Mouse (Mus musculus) cerebellum, postnatal 14 days (tissue): Measurements from ENCODE around the gene Zbtb7b.

Experiments
- DNase-seq, 2 experiments: peaks; one replicate each; pipeline ENCODE4 v3.0.0; 2021; ENCODE audit warnings: mixed read lengths in 2 of 2

The Zbtb7b gene

DNA sequence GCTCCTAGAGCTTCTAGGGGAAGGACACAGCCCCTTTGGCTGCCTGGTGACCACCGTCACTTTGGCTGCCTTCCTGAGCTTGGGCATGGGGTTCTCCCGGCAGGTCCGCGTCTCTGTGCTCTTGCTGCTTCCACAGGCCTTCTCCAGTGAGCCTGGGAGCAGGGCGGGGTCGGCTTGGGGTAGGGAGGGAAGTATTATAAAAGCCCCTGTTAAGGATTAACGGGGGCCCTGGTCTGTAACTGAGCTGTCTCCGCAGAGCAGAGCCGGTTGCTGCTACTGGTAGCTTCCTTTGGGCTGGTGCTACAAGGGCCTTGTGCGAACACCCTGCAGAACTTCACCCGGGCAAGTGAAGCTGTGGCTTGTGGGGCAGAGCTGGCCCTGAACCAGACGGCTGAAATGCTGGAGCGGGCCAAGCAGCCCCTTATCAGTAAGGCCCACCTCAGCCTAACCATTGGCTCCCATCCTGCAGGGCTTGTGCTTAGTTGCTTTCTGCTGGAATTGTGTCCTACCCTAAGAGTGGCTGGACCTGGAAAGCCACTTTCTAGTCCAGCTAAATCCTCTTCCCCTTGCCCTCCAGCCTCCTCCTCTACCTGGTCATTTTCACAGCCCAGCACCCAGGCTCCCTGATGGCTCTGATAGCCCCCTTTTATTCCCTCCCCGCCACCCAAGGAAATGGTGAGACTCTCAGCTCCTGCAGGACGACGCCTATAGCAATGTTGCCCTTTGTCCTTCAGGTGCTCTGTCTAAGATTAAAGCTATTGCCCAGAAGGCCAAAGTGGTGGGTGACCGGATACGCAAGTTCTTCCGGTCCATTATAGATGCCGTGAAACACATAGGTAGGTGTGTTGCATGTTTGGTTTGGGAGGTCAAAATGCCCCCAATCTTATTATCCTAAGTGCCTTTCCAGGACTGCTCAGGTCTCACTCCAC is 28.8 kb downstream of the Zbtb7b start:
- DNase-seq: no peak

DNA sequence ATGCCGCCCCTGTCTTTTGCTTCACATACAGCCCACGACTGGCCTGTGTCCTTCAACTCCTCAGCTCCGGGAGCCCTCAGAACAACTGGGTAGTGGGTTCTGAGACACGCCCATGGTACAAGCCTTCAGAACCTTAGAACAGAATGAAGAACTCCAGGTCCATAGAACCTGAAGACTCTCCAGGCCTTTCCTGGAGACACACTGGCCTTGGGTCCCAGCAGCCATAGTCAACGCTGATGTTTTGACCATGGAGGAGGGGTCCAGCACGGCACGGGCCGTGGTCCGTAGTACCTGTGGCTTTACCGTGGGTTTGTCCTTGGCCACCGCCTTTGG is 29.5 kb downstream of the Zbtb7b start, which contains the start of gene Dcst1:
Gene Dcst1, minus strand, starts transcription at position 101 of the 333 bp plus-strand sequence.
- no peak for DNase-seq

DNA sequence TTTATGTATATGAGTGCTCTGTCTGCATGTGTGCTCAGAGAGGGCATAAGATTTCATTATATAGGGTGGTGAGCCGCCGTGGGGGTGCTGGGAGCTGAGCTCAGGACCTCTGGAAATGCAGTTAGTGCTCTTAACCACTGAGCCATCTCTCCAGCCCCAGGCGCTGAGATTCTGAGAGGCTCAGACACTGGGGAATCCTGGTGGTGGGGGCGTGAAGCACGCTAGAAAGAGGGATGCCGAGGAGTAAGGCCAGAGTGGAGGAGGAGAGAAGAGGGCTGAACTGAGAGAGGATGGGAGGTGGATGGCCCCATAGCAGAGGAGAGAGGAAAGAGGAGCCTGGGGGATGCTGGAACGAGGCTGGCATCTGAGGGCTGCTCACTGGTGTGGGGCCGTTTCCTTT is 29.9 kb downstream of the Zbtb7b start:
- DNase-seq: no peak

DNA sequence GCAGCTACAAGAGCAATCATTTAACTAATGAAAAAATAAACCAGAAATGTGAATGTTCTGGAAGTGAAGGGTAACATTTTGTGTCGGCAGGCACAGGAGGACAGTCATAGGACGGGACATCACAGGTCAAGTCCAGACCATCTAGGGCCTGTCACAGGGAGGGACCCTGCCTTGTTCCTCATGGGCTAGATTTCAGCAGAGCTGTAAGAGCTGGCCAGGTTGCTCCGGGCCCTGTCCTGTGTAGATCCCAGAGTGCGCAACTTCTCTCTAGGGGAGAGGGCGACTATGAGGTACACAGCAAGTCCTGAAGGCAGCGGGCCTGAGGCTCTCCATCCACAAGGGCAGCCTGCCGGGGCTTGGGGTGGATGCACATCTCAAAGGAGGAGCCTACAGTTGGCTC is 32.9 kb downstream of the Zbtb7b start, which contains the start of gene Dcst2:
Gene Dcst2, plus strand, starts transcription at position 301 of the 400 bp plus-strand sequence.
- no peak for DNase-seq

DNA sequence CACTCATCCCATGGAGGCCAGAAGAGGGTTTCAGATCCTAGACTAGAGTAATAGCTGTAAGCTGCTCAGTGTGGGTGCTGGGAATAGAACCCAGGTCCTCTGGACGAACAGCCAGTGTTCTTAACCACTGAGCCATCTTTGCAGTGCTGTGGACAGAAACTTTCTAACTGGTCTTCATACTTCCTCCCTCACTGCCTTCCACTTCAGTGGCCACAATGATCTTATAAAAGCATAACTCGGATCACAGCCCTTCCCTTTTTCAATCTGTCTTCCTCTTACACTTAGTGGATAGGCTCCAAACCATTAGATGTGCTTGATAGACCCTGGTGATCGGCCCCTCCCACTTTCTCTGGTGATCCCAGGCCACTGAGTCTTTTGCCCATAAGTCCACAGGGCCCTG is 34.3 kb downstream of the Zbtb7b start:
- DNase-seq: no peak

DNA sequence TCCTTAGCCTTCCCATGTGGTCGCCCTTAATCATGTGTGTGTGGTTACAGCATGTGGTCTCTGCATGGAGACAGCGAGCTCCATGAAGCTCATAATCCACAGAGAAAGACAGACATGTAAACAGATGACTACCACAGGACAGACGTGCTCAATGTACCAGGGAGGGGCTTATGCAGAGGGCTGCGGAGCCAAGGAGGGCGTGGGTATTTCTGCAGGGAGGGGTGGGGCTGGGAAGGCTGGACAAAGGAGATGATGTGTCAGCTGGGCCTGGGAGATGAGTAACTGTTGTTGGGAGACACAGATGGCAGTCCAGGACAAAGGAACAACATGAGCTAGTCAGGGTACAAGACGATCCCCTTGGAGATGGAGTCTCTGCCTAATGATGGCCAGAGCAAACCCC is 34.9 kb downstream of the Zbtb7b start:
- DNase-seq: no peak

DNA sequence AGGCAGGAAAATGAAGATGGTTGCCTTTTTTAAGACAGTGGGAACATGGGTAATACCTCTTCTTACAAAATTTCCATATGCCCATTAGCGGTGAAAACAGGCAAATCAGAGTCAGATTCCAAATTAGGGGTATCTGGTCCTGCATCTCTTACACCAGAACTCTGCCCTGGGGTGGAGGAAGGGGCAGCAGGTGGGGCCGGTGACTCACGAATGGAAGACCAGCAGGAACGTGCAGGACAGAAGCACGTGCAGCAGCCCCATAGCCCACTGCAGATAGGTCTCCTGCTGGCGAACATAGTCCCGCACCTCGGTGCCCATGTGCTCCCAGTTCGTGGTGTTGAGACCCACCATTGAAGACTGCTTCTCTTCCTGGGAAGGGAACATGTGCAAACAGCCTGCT is 38.5 kb downstream of the Zbtb7b start:
- DNase-seq: no peak

DNA sequence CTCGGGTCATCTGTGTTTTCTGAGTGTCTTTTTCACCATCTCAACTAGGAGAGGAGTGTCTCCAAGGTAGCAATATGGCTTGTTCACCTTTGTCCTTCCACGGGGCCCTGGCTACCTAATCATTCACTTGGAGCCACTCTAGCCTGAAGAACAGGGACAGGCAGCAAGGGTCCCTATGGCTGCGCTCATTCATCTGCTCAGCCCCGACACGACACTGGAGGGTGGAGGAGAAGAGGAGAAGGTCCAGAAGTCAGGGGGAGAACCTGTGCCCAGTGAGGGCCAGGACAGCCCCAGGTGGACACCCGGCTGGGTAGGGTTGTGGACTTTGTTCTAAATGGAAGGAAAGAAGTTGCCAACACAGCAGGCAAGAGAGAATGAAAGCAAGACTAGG is 39.1 kb downstream of the Zbtb7b start:
- DNase-seq: no peak

DNA sequence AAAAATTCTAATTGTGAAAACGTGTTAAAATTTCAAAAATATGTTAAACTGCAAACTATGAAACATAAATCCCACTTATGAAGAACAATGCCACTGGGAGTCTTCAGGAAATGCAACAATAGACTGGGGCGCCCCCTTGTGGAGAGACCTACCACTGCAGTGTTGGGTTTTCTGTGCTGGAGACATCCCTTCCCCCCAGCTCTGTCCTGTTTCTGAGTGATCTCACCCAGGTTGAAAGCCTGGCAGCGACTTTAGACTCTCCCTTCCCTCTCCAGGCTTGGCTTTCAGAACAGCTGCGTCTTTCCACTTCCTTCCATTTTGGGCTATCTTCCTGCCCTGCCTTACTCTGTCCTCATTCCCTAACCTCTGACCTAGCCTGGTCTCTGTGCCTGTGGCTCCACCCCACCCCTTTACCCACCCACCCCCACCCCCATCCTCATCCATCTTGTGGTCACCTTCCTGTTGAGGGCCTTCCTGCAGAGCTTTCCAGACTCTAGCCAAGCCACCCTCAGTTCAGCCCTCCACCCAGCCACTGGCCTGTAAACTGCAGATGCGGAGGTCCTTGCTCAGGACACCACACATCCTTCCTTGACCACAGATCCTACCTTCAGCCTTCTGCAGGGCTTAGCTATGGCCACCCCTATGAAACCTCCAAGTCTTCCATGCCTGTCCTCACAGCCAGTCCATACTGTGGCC is 39.6 kb downstream of the Zbtb7b start:
- peak; percentile 90 to 97 for DNase-seq

DNA sequence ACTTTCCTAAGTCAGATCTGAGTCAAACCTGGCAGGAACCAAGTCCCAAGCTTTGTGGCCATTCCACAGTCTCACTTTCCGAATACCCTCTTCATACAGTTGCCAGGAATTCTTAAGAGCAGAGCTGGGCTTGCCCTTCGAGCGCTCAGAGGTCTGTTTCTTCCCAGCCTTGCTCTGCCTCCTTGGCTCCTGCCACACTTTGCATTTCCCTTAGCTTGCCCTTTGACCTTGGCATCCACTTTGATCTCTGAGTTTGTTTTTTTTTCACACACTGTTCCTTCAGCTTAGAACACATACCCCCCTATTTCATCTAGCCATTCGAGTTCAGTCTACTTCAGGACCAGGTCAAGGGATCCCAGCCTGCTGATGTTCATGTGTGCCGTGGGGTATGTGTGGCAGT is 43.3 kb downstream of the Zbtb7b start:
- DNase-seq: no peak

DNA sequence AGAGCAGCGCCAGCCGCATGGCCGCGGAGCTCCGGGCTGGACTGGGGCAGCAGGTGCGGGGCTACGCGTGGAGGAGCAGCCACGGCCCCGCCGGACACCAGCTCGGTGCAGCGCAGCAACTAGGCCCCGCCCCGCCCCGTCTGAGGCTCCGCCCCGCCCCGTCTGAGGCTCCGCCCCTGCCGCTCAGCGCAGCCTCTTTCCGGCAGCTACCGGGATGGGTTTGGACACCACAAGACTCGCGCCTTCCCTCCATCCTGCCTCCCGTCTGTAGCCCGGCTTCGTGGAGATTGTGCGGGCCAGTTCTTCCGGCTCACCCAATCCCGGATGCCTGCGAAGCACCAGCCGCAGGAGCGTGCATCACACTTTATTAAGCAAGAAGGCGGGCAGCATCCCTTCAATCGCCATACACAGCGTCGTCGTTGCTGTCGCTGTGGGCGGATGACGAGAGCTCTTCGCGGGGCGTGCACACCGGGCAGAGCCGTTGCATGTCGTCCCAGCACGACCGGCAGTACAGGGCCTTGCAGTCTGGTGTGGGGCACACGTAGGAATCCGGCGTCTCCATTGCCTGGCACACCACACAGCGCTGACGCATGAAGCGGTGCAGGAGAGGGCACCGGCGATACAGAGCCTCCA is 44.6 kb downstream of the Zbtb7b start, which contains the start of gene Adam15:
Gene Adam15, minus strand, starts transcription at position 128 of the 633 bp plus-strand sequence.
- DNase-seq: peak; percentile 97

DNA sequence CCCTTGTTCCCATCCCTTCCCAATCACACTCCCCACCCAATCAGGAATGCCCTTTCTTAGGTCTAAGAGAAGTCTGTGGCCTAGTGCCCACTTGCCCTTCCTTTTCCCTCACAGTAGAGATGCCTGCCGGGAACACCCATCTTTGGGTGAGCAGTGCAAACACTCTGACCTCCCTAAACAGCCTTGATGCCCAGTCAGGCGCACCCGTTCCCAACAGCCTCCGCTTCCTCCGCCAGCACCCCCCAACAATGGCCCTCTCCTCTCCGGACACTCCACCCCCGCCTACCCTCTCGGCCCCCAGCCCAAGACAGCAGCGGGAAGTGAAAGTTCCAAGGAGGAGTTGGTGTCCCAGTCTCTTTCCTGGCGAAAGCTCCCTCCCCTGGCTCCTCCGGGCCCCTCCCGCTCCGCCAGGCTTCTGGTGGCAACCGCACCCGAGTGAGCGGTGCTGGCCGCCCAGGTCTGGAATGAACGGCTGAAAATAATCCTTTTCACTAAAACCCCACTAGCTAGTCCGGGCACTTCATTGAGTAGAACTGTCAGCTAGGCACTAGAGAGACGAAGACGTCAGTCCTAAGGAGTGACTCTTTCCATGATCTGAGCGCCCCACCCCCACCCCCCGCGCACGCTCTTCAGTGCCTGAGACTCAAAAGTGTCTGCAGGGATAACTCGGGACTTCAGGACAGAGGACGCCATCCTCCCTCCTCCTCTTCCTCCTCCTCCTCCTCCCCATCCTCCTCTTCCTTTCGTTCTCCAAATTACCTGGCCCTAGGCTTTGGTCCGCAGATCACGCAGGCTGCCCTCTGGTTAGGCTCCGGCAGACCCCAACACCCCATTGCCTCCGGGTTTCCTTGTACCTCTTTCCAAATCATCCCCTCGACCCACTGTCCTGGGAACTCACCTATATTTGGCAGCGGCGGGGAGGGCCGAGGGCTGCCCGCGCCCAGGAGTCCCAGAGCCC is 45.4 kb downstream of the Zbtb7b start:
- peak; percentile 45 to 47 for DNase-seq

DNA sequence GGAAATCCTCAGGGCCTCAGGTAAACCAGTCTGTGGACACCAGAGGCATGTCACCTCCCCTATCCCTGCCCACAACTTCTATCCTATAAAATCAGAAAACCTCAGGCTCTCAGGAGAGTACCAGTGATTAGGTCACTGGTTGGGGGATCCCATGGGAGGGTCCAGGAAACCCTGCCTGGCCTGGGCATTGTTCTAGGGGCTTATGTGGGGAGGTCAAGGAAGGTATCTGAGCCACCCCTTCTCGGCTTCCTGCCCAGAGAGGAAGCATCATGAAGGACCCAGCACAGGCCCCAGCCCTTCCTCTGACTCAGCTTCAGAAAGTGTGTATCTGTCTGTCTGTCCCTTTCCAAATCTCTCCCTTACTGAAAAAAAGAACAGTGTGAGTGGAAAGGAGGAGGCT is 46.7 kb downstream of the Zbtb7b start:
- no peak for DNase-seq

DNA sequence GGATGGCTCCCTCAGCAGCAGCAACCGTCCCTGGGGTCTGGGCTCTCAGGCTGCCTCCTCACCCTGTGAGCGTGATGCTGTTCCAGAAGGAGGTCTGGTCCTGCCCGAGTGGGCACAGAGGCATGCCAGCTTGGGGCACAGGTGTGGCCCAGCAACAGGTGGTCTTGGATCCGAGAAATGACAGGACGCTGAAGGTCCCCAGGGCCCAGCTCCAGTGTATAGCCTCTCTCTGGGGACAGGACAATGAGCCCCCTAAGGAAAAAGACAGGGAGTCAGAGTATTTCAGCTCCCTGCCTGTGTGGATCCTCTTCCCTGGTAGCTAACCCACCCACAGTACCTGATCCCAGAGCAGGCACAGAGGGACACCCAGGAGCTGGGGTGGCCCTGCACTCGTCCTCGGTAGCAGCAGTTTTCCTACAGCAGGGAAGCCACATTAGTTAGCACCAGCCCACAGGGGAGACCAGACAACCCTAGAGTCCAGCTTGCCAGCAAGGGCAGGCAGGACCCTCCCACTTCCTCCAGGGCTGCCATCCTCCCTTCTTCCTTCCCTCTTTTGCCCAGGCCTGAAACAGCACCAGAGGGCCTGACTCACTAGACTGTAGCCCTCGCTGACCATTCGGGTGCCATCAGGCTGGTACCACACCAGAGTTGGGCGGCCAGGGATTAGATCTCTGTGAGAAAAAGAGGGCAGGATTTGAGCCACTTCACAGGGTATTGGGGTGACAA is 47.6 kb downstream of the Zbtb7b start:
- DNase-seq: no peak

DNA sequence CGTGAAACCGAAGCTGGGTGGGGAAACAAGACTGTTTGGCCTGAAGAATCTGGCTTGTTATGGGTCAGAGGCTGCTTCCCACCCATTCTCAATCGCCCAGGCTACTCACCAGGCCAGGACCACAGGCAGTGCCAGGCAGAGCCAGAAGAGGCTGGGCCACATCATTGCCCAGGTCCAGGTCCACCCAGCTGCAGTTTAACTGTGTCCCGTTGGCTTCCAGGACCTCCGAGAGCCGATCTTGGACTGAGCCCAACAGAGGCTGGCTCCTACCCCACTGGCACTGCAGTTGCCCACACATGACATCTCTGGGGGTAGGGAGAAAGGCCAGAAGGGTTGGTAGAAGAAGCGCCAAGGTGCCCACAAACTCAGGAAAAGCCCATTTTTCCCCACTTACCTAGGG is 51.3 kb downstream of the Zbtb7b start:
- no peak for DNase-seq

DNA sequence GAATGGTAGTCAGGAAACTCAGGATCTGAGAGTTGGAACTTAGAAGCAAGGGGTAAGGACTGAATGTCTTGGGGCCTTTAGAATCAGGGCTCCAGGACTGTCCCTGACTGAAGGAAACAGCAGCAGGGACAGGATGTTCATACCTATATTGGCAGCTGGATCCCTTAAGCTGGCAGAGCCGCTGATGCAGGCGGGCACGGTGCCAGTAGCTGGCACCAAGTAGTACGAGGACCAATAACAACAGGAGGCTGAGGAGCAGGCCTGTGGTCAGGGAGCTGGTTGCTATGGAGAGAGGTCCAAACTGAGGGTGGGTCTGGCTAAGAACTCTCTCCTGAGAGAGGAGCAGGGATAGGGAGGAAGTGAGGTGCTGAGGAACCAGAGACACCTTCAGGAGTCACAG is 52.8 kb downstream of the Zbtb7b start:
- DNase-seq: no peak

DNA sequence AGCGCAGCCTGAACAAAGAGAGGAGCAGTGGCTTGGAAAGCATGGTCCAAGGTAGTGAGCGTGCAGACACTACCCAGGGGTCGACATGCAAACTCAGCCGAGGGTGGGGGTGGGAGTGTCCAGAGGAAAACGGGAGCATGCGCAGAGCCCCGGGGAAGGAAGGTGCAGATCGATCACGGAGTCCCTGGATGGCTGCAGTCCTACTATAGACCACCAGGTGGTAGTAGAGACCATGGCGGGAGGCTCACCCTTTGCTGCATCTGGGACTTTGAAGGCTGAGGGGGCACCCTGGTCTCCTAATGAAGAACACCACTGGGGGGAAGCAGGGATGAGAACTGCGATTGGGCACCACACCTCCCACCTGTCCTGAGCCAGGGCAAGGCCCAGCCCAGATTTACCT is 54.1 kb downstream of the Zbtb7b start:
- peak; percentile 91 to 93 for DNase-seq

DNA sequence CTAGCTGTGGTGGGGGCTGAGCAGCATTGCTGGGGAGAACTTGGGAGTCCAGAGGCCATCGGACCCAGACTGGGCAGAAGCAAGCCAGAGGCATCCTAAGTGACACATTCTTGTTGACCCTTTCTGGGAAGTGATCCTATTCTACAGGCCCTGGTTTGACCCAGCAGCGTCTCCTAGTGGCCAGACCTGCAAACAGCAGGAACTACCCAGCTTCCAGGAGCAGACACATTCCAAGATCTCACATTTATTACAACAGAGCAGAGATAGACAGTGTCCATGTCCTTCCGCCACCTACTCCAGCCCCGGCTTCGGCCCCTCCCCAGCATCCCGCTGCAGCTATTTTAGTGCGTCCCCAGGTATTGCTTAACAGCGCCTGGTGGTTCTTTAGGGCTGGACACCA is 55.2 kb downstream of the Zbtb7b start:
- DNase-seq: peak; percentile 67 to 86

DNA sequence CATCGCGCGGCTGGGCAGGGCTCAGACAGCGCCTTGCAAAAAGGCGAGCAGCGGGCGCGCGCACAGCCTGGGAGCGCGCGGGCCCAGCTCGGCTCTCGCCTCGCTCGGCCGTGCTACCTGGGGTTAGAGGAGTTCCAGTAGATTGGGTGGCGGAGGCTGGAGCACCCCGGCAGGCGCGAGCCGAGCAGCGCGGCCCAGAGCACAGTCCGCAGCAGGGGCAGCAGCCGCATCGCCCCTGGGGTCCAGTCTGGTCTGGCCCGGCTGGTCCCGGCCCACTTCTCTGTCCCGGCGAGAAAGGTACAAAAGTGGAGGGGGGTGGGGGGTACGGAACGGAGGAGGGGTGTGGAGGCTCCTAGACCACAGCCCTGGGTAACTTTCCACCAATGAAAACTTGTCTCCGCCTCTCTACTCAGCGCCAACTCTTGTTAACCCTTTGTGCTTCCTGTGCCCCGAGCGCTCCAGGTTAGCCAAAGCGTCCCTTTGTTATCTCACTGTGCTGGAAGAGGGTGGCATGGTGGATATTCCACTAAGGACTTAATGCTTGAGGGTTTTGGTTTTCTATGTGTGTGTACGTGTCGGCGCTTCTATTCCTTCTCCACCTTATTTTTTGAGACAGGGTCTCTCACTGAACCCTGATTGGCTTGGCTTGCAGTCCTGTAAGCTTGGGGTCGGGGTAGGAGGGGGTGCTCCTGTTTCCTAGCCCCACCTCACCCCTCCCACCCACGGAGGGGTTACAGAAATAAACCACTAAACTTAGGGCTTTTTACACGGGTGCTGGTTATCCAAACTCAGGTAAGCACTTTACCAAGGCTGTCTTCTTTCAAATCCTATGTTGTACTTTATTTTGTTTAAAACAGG is 56.6 kb downstream of the Zbtb7b start, which contains the start of gene Efna4:
Gene Efna4, minus strand, starts transcription at position 308 of the 858 bp plus-strand sequence.
- peak; percentile 49 to 50 for DNase-seq

DNA sequence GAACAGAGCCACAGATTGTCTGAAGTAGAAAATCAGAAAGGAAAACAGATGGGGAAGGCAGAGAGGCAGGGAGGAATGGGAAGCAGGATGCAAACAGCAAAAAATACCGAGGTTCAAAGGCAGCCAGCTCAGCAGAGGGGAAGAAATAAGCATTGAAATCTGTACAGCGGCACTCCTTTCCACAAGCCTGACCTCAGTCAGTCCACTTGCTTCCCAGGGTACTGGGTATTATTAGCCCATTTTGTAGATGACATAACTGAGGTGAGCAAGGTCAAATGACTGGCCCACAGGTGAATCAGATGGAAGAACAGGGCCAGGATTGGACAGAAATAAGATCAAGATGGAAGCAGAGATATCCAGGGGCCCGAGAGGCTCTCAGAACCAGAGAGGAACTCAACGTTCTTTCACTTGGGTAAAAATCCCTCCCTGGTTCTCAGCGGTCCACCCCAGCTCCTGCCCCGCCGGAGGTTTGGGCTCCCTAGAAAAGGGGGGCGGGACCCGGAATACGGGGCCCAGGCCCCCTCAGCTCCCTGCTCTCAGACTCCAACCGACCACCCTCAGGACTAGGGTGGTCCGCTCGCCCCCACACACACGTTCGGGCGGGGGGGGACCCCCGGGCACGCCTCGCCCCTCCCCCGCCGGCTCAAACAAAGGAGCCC is 57.4 kb downstream of the Zbtb7b start:
- DNase-seq: no peak
